Mouse (Mus musculus): ENCODE measurements at regions not wholly inside any gene's neighbourhood (a gene's known extent, or its start where the extent isn't known, plus 50 kb on each side); places are given as distances from the start of the nearest gene placed in this dataset.

DNA sequence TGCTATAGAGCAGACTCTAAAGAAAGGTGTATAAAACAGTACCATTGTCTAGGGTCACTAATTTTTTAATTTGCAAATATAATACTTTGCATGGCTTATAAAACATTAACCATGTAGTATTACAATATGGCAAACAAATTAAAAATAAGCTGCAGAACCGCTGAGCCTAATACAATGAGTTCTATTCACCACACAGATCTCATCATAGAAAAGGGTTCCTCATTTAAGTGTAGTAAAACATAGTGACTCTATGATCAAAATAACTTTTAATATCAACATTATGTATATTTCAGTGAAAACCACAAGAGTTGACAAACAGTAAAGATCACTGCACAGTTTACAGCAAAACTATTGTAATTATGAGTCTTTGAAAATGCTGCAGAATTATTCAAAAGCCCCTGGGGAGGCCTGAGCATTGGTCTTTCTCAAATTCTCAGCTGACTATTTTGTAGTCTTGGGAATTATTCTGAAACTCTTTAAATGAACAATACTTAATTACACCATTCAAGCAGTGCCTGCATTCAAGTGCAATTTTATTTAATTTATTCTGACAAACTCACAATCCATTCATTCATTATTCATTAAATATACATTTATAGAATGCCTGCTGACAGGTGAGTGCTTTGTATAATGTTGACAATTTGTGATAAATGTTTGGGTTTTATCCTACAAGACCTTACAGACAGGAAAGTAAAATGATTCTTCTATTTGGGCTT is 60.3 kb downstream of the Pcdh20 start:
- no peak for DNase-seq

DNA sequence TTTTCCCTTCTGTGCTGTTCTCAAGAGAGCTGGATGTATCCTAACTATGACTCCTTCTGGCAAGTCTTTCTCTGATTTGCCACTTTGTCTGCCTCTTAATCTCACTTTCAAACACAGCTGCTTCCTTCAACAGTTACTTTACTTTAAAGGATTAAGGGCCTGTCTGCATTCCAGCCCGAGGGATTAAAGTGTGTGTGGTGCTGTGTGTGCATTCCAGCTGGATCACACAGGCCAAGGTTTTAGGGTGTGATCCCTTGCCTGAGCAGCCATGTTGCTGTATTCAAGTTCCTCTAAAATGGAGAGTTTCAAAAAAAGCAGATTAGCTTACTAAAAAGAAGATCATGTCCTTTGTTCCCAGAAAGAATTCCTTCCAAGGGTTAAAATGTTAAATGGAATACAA is 71.9 kb downstream of the Pcdh20 start:
- DNase-seq = no peak

DNA sequence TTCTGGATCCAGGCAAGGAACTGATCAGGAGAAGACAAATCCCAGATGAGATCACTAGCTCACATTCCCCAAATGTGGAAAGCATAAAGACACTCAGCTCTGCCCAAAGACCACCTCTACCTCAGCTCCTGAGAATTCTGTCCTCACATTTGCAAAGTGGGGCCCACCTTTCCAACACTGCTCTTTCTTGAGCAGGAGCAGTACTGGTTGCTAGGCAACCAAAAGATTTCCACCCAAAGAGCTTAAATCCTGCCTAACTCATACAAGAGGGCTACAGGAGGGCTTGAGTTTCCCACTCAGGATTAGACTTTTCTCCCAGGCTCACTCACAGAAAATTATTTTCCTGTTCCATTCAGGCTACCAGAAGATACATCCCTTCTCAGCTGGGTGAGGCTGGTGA is 74.0 kb downstream of the Pcdh20 start:
- DNase-seq = no peak

DNA sequence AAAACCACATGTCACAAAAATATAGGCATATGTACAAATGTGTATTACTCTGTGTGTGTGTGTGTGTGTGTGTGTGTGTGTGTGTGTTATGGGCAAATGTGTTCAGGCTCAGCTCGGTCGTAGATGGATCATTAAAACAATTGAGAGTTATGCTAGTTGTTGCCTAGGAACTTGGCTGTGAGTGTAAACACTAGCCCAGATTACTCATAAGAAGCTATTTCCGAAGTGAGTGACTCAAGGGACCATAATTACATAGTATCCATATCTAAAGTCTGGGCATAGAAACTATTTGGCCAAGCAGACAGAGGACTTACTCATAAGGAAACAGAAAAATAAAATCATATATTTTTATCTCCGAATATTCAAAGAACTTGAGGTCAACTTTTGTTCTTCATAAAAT is 76.2 kb downstream of the Pcdh20 start:
- no peak for DNase-seq

DNA sequence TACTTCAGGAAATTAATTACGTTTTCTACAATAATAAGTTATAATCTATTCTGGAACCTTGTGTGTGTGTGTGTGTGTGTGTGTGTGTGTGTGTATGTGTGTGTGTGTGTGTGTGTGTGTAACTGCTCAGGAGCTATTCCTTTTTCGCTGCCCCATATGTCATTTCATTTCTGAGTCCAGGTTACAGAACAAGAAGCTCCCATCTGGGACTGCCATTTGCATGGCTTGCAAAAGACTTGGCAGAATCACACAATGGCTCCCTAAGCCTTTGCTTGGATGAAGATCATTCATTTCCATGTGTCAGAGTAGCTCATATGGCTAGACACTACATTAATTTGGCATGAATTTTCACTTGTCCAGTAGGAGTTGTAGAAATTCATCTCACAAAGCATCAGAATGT is 86.6 kb downstream of the Pcdh20 start:
- no peak for DNase-seq

DNA sequence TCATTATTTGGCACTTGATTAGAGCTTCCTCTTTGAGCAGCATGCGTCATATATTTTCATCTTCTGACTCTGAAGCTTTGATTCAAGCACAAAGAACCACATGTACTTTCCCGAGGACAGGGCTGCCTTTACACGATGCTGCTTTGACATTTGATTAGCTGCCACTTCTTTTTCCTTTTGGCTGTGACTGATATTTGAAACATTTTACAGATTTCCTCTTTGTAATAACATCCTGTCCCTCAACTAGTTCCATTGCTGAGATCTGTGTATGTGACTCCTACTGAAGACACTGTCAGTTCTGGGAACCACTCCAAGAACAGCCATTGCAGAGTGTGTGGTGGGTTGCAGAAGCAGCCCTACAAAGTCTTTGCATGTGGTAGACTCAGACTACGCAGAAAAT is 124.0 kb downstream of the Pcdh20 start:
- DNase-seq = peak; percentile 54

DNA sequence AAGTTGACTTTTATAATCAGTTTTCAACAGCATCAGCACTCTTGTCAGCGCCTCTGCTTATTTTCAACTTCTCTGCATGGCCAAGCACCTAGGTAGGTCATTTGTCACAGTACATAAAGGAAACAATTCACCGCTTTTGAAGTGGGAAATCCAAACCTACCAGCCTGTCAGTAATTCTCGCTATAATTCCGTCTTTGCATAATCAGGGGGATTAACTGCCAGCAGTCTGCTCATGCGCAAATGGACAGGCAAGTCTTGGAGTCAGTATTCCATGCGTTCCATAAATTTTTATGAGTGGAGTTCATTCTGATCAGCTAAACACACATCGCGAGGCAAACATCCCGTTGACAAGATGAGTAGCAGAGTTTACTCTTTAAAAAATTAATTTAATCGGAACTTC is 133.9 kb downstream of the Pcdh20 start:
- no peak for DNase-seq

DNA sequence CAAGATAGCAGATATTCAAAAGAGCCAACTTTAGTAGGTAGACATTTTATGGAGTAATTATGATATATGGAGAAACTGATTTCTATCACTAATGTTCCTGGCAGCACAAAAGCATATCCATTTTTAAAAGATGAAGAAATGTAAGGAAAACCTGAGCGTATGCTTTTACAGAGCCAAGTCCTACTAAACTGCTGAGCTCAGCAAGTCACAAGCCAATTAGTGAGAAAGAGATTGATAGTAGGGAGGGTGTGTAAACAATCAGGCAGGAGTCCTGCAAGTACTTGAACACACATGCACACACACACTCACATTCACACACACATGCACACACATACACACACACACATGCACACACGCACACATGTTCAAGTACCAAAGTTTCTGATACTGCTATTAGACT is 140.6 kb downstream of the Pcdh20 start:
- no peak for DNase-seq

DNA sequence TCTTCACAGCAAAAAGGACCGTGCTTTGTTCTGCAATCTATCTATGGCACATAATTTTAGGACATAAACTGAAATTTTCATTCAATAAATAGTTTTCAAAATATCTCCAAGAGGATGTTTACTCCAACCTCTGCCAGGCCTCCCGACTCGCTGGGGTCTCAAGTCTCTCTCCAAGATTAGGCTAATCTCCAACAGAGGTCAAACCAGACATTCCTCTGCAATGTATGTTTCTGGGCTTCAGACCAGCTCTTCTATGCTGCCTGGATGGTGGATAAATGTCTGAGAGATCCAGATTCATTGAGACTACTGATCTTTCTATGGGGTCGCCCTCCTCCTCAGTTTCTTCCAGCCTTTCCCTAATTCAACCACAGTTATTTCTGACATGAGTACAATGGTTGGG is 144.8 kb downstream of the Pcdh20 start:
- no peak for DNase-seq

DNA sequence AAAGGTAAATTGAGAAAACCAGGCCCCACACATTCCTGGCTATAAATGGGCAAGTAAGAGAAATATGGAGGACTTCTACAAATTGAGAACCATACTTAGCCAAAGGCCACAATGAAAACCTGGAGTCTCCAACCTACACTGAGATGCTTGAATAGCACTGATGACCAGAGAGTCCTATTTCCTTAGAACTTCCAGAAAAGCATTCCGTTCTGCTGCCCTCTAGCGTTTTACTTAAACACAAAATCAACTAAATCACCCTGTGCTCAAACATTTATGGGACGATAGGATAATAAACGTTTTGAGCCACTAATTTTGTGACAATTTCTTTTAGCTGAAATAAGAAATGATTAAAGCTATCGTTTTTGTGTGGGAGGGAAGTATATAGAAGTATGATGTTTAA is 192.9 kb downstream of the Pcdh20 start:
- no peak for DNase-seq

DNA sequence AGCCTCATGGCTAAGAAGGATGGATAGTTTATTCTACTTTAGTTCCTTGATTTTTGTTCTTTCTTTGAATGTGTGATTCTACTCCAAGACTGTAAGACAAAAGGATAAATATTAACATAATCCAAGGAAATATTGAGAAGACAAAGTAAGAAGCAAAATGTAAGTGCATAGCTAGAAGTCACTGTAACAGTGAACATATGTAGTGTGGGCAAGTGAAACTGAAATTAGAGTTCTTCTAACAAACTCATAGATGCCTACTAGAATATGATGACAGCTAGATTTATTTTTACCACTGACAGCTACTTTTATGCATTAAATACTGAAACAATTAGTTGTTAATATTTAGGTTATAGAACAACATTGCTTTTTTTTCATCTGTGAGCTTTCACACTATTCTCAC is 206.4 kb downstream of the Pcdh20 start:
- DNase-seq = no peak

DNA sequence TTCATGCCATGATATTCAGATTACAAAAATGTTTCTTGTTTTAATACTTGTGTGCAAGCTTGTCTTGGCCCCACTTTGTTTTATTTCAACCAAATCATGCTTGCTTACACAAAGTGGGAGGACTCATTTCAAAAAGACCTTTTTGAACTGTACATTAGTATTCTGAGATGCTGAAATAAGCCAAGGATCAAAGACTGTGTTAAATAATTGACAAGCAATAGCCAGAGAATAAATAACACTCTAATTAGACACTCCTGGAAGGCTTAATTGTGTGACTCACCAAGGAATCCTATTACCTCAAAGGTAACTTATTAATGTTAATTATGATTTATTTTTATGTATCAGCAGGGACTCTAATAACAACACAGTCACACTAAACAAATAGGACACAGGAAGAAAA is 212.2 kb downstream of the Pcdh20 start:
- DNase-seq = no peak

DNA sequence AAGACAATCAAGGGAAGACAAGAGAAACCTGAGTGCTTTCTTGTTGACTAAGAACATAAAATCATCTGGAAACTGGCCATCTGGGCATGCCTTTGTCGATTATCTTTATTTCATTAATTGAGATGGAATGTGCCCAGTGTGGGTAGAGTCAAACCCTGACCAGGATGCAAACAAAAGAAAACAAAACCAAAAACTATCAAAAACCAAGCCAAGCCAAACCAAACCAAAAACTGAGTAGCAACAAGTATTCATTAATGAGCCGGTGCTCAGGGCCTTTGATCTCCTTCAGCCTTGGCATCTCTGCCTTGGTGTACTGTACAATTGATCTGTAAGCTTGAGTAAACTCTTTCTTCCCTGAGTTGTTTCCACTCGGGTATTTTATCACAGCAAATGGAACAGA is 216.1 kb downstream of the Pcdh20 start:
- DNase-seq = no peak

Data from lung, postnatal 14 days (tissue).